Mouse (Mus musculus): ENCODE measurements around the gene She. TPM values are rescaled to one million over a fixed set of nuclear protein-coding genes. Genes with fewer than 3 reads are reported as not detected.
A peak's percentile ranks its signal among the peaks of the same experiment; 100 is the strongest.
"Not testable (repeated sequence)": the region's sequence is repeated elsewhere in the genome, so short reads cannot be mapped to it uniquely, and the experiment has no call there.

The She gene
- polyA plus RNA-seq (2015; fragmentation: Nextera tagmentation; extraction: Ambion mirVana) = 6.0 and 6.4 TPM in 2 replicates

GRCm38 (mm10) chr3:89830815-89831591, at the start of gene She:
Gene She, plus strand, starts transcription at chr3:89831370.
- Histone ChIP-seq H3K4me3 (peak within 1 kb of the TSS; percentile 63), H3K9me3 (replicated peaks) (no peaks in the 10 kb centered on the region), H3K27me3 (peaks cover 64% of the 10 kb centered on the region), H3K27ac (peak within 1 kb of the TSS; percentile 84), H3K36me3 (no peaks in the 10 kb centered on the region), H3K4me1 (replicated peaks) (peaks cover 15% of the 10 kb centered on the region), H3K4me2 (peak within 1 kb of the TSS; percentile 81), H3K9ac (peak within 1 kb of the TSS; percentile 64)
- ATAC-seq (replicated peaks; ENCODE audit: insufficient number of reproducible peaks, insufficient read depth, low FRiP score, low read depth) = peak; percentile 73
- 2% methylated on average over 92 of the region's 96 CpGs for WGBS

GRCm38 (mm10) chr3:89781640-89782039, 49.5 kb upstream of the She start:
- WGBS = 67% methylated on average over 5 of the region's 5 CpGs
- Histone ChIP-seq H3K27me3 (no peaks in the 10 kb centered on the region; the same call in 1 of the 2 replicates), H3K4me1 (replicated peaks) (peaks cover 6% of the 10 kb centered on the region), H3K27ac (no peak overlapping the region), H3K9me3 (replicated peaks) (no peaks in the 10 kb centered on the region), H3K4me2 (no peak overlapping the region), H3K4me3 (no peak overlapping the region), H3K9ac (no peak overlapping the region), H3K36me3 (peaks cover 71% of the 10 kb centered on the region)
- no peak for ATAC-seq (replicated peaks; ENCODE audit: insufficient number of reproducible peaks, insufficient read depth, low FRiP score, low read depth)

GRCm38 (mm10) chr3:89784991-89785753, 46.0 kb upstream of the She start:
- peak overlapping the region; percentile 31 for H3K4me3 ChIP-seq
- peaks cover 6% of the 10 kb centered on the region for H3K4me1 ChIP-seq (replicated peaks)
- peak; percentile 73; the same call in 1 of the 2 replicates for ATAC-seq (replicated peaks; ENCODE audit: insufficient number of reproducible peaks, insufficient read depth, low FRiP score, low read depth)
- WGBS = 13% methylated on average over 11 of the region's 11 CpGs
- H3K27me3 ChIP-seq = peaks cover 8% of the 10 kb centered on the region
- H3K9ac ChIP-seq = peak overlapping the region; percentile 36; the same call in 1 of the 2 replicates
- H3K27ac ChIP-seq = peak overlapping the region; percentile 2; the same call in 1 of the 2 replicates
- peak overlapping the region; percentile 57 for H3K4me2 ChIP-seq
- H3K36me3 ChIP-seq = peaks cover 38% of the 10 kb centered on the region
- H3K9me3 ChIP-seq (replicated peaks) = no peaks in the 10 kb centered on the region

GRCm38 (mm10) chr3:89786275-89786674, 44.9 kb upstream of the She start:
- Histone ChIP-seq H3K9ac (no peak overlapping the region), H3K27ac (no peak overlapping the region), H3K27me3 (peaks cover 8% of the 10 kb centered on the region), H3K36me3 (peaks cover 27% of the 10 kb centered on the region), H3K4me3 (no peak overlapping the region), H3K4me2 (no peak overlapping the region), H3K9me3 (replicated peaks) (no peaks in the 10 kb centered on the region), H3K4me1 (replicated peaks) (peaks cover 6% of the 10 kb centered on the region)
- 65% methylated on average over 6 of the region's 6 CpGs for WGBS
- no peak for ATAC-seq (replicated peaks; ENCODE audit: insufficient number of reproducible peaks, insufficient read depth, low FRiP score, low read depth)

- no peak overlapping the region for H3K9ac ChIP-seq
- peaks cover 1% of the 10 kb centered on the region; the same call in 1 of the 2 replicates for H3K36me3 ChIP-seq
- H3K9me3 ChIP-seq (replicated peaks) = no peaks in the 10 kb centered on the region
- WGBS = 67% methylated on average over 16 of the region's 16 CpGs
- no peak overlapping the region for H3K4me3 ChIP-seq
- ATAC-seq (replicated peaks; ENCODE audit: insufficient number of reproducible peaks, insufficient read depth, low FRiP score, low read depth) = no peak
- H3K27me3 ChIP-seq = peaks cover 8% of the 10 kb centered on the region
- H3K4me2 ChIP-seq = no peak overlapping the region
- no peak overlapping the region for H3K27ac ChIP-seq
- peaks cover 6% of the 10 kb centered on the region for H3K4me1 ChIP-seq (replicated peaks)
Measured at GRCm38 (mm10) chr3:89788680-89789352, 42.4 kb upstream of the She start.

GRCm38 (mm10) chr3:89794616-89795015, 36.6 kb upstream of the She start:
- Histone ChIP-seq H3K4me1 (replicated peaks) (peaks cover 3% of the 10 kb centered on the region), H3K9ac (no peak overlapping the region), H3K27me3 (no peaks in the 10 kb centered on the region), H3K4me2 (no peak overlapping the region), H3K27ac (no peak overlapping the region), H3K36me3 (no peaks in the 10 kb centered on the region), H3K9me3 (replicated peaks) (no peaks in the 10 kb centered on the region), H3K4me3 (no peak overlapping the region)
- ATAC-seq (replicated peaks; ENCODE audit: insufficient number of reproducible peaks, insufficient read depth, low FRiP score, low read depth) = no peak
- 60% methylated on average over 2 of the region's 2 CpGs for WGBS

- ATAC-seq (replicated peaks; ENCODE audit: insufficient number of reproducible peaks, insufficient read depth, low FRiP score, low read depth) = no peak
- H3K9ac ChIP-seq = no peak overlapping the region
- no peaks in the 10 kb centered on the region for H3K36me3 ChIP-seq
- no peak overlapping the region for H3K4me3 ChIP-seq
- H3K4me1 ChIP-seq (replicated peaks) = peaks cover 4% of the 10 kb centered on the region
- H3K4me2 ChIP-seq = no peak overlapping the region
- no peaks in the 10 kb centered on the region for H3K9me3 ChIP-seq (replicated peaks)
- H3K27ac ChIP-seq = no peak overlapping the region
- no peaks in the 10 kb centered on the region for H3K27me3 ChIP-seq
- 58% methylated on average over 5 of the region's 5 CpGs for WGBS
Measured at GRCm38 (mm10) chr3:89795746-89796145, 35.4 kb upstream of the She start.

GRCm38 (mm10) chr3:89796358-89796757, 34.8 kb upstream of the She start:
- Histone ChIP-seq H3K4me2 (no peak overlapping the region), H3K9ac (no peak overlapping the region), H3K9me3 (replicated peaks) (no peaks in the 10 kb centered on the region), H3K27ac (no peak overlapping the region), H3K4me1 (replicated peaks) (peaks cover 4% of the 10 kb centered on the region), H3K27me3 (no peaks in the 10 kb centered on the region), H3K4me3 (no peak overlapping the region), H3K36me3 (no peaks in the 10 kb centered on the region)
- 33% methylated on average over 4 of the region's 4 CpGs for WGBS
- ATAC-seq (replicated peaks; ENCODE audit: insufficient number of reproducible peaks, insufficient read depth, low FRiP score, low read depth) = no peak

- H3K36me3 ChIP-seq = no peaks in the 10 kb centered on the region
- no peaks in the 10 kb centered on the region for H3K27me3 ChIP-seq
- no peak overlapping the region for H3K9ac ChIP-seq
- no peaks in the 10 kb centered on the region for H3K9me3 ChIP-seq (replicated peaks)
- WGBS = 79% methylated on average over 3 of the region's 3 CpGs
- H3K4me3 ChIP-seq = no peak overlapping the region
- peaks cover 4% of the 10 kb centered on the region for H3K4me1 ChIP-seq (replicated peaks)
- ATAC-seq (replicated peaks; ENCODE audit: insufficient number of reproducible peaks, insufficient read depth, low FRiP score, low read depth) = no peak
- no peak overlapping the region for H3K27ac ChIP-seq
- H3K4me2 ChIP-seq = no peak overlapping the region
Measured at GRCm38 (mm10) chr3:89798518-89798917, 32.7 kb upstream of the She start.

GRCm38 (mm10) chr3:89799476-89799875, 31.7 kb upstream of the She start:
- Histone ChIP-seq H3K27ac (no peak overlapping the region), H3K36me3 (no peaks in the 10 kb centered on the region), H3K4me3 (peak overlapping the region; percentile 31), H3K9me3 (replicated peaks) (no peaks in the 10 kb centered on the region), H3K4me2 (peak overlapping the region; percentile 57), H3K9ac (no peak overlapping the region), H3K4me1 (replicated peaks) (peaks cover 4% of the 10 kb centered on the region), H3K27me3 (no peaks in the 10 kb centered on the region)
- WGBS = 7% methylated on average over 13 of the region's 13 CpGs
- ATAC-seq (replicated peaks; ENCODE audit: insufficient number of reproducible peaks, insufficient read depth, low FRiP score, low read depth) = no peak

- H3K27me3 ChIP-seq; H3K4me2 ChIP-seq; H3K4me3 ChIP-seq; H3K4me1 ChIP-seq (replicated peaks); H3K27ac ChIP-seq; H3K9ac ChIP-seq; H3K36me3 ChIP-seq; H3K9me3 ChIP-seq (replicated peaks); ATAC-seq (replicated peaks; ENCODE audit: insufficient number of reproducible peaks, insufficient read depth, low FRiP score, low read depth): not testable (repeated sequence)
- WGBS = 52% methylated on average over 3 of the region's 3 CpGs
Measured at GRCm38 (mm10) chr3:89800078-89800477, 31.1 kb upstream of the She start.
